Mouse (Mus musculus) erythroblast, embryonic 14.5 days (primary cell): ENCODE results near the gene Grm4.

Source experiments
- GATA1 ChIP-seq: IDR thresholded peaks from 2 replicates; pipeline ENCODE4 v1.6.1; 2012; ENCODE audit warnings: low read length, inconsistent platforms, mixed read lengths
- TAL1 ChIP-seq: IDR thresholded peaks from 3 replicates; pipeline ENCODE4 v1.6.1; 2012; ENCODE audit warnings: low read length, inconsistent platforms, mixed read lengths

DNA sequence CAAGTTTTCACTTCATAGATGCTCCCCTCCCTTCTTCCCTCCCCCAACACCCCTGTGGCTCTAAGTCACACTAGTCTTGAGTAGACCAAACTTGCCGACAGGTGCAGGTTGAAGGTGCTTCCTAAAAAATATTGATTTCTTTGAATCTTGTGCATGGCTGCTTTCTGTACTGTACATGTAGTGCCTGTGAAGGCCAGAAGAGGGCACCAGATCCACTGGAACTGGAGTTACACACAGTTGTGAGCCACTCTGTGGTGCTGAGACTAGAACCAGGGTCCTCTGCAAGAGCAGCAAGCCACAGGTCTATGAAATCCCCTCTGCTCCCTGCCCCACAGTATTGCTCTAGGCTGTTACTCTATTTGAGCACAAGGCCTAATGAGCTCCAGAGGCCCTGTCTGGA, 144.1 kb downstream of the Grm4 start:
- TF ChIP-seq GATA1 = no peak
- no peak for TF ChIP-seq TAL1
